Mouse (Mus musculus): ENCODE data around the gene Eepd1. TPM values are rescaled to one million over a fixed set of nuclear protein-coding genes. Genes with fewer than 3 reads are reported as not detected.
"Not testable (repeated sequence)": the region's sequence is repeated elsewhere in the genome, so short reads cannot be mapped to it uniquely, and the experiment has no call there.

Gene Eepd1
- polyA plus RNA-seq (2012; rRNA removed): 7.3 and 8.4 TPM in 2 replicates

- Histone ChIP-seq H3K4me1 (ENCODE audit: control insufficient read depth, insufficient read depth, low read length) (0 out of 2 replicates have a peak, but pooled peaks cover 7% of the 10 kb centered on the region), H3K4me3 (replicated peaks; ENCODE audit: extremely low read depth, low read depth, low read length) (peak within 1 kb of the TSS; percentile 96)
- 1% methylated on average over 66 of the region's 75 CpGs for WGBS
- peak; percentile 98 for DNase-seq
- TF ChIP-seq CTCF (IDR thresholded peaks at IDR 0.05; ENCODE audit: insufficient read depth, low read length) (no peak), POLR2A (IDR thresholded peaks at IDR 0.05; ENCODE audit: borderline replicate concordance, extremely low read depth, low read depth, low read length) (peak; percentile 36; the same call in 1 of the 2 replicates)
These were observed at the start of gene Eepd1 for GRCm38 (mm10) chr9:25481344-25482095. Eepd1 (plus strand) TSS chr9:25481547.

- Histone ChIP-seq H3K4me1 (ENCODE audit: control insufficient read depth, insufficient read depth, low read length) (no peaks in the 10 kb centered on the region), H3K4me3 (replicated peaks; ENCODE audit: extremely low read depth, low read depth, low read length) (no peak overlapping the region)
- DNase-seq: no peak
- 73% methylated on average over 3 of the region's 3 CpGs for WGBS
- TF ChIP-seq CTCF (IDR thresholded peaks at IDR 0.05; ENCODE audit: insufficient read depth, low read length) (no peak), POLR2A (IDR thresholded peaks at IDR 0.05; ENCODE audit: borderline replicate concordance, extremely low read depth, low read depth, low read length) (no peak)
These were observed 42.5 kb upstream of the Eepd1 start for GRCm38 (mm10) chr9:25438836-25439235.

- not testable (repeated sequence) for H3K4me1 ChIP-seq (ENCODE audit: control insufficient read depth, insufficient read depth, low read length); H3K4me3 ChIP-seq (replicated peaks; ENCODE audit: extremely low read depth, low read depth, low read length); DNase-seq
- WGBS: 90% methylated on average over 5 of the region's 5 CpGs
These were observed 41.3 kb upstream of the Eepd1 start for GRCm38 (mm10) chr9:25440046-25440445.

DNA sequence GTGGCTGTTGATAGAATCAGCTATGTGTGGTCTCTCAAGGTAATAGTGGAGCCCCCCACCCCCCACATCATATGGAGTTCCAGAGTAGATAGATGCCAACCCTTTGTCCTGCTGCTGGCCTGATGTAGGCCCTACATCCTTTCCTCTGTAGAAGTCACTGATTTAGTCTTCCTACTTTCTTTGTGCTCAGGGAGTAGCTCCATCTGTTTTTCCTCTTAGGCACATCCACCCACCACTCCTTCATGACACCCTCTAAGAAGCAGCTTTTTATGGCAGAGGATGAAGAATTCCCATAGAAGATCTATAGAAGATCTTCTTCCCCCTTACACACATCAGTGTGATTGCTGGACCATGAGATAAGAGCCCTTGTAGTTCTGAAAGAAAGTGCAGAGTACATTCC, 39.3 kb upstream of the Eepd1 start:
- no peak for DNase-seq
- no peaks in the 10 kb centered on the region for H3K4me1 ChIP-seq (ENCODE audit: control insufficient read depth, insufficient read depth, low read length)
- no peak overlapping the region for H3K4me3 ChIP-seq (replicated peaks; ENCODE audit: extremely low read depth, low read depth, low read length)
- no peak for TF ChIP-seq CTCF (IDR thresholded peaks at IDR 0.05; ENCODE audit: insufficient read depth, low read length)
- TF ChIP-seq POLR2A (IDR thresholded peaks at IDR 0.05; ENCODE audit: borderline replicate concordance, extremely low read depth, low read depth, low read length): no peak

- DNase-seq: no peak
- no peak overlapping the region for H3K4me3 ChIP-seq (replicated peaks; ENCODE audit: extremely low read depth, low read depth, low read length)
- H3K4me1 ChIP-seq (ENCODE audit: control insufficient read depth, insufficient read depth, low read length): no peaks in the 10 kb centered on the region
- TF ChIP-seq POLR2A (IDR thresholded peaks at IDR 0.05; ENCODE audit: borderline replicate concordance, extremely low read depth, low read depth, low read length): no peak
- TF ChIP-seq CTCF (IDR thresholded peaks at IDR 0.05; ENCODE audit: insufficient read depth, low read length): no peak
- WGBS: 66% methylated on average over 3 of the region's 3 CpGs
These were observed 38.3 kb upstream of the Eepd1 start for GRCm38 (mm10) chr9:25443029-25443428.

DNA sequence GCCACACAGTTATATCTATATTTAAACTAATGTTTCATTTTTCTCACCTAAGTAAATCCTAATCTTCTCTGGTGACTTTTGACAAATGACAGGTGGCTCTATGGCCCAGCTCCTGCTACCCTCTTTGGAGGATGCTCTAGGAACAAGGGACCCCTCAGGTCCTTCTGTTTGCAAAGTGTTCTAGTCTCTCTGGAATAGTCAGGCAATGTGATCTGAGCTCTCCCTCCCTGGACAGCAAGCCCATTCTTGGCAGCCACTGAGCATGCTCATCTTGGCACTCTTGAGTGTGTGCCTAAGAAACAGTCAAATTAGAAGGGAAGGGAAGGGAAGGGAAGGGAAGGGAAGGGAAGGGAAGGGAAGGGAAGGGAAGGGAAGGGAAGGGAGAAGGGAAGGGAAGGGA, 37.8 kb upstream of the Eepd1 start:
- no peak for TF ChIP-seq CTCF (IDR thresholded peaks at IDR 0.05; ENCODE audit: insufficient read depth, low read length)
- no peak for TF ChIP-seq POLR2A (IDR thresholded peaks at IDR 0.05; ENCODE audit: borderline replicate concordance, extremely low read depth, low read depth, low read length)

GRCm38 (mm10) chr9:25450394-25450793, 31.0 kb upstream of the Eepd1 start:
- Histone ChIP-seq H3K4me1 (ENCODE audit: control insufficient read depth, insufficient read depth, low read length) (no peaks in the 10 kb centered on the region), H3K4me3 (replicated peaks; ENCODE audit: extremely low read depth, low read depth, low read length) (no peak overlapping the region)
- 51% methylated on average over 4 of the region's 4 CpGs for WGBS
- no peak for TF ChIP-seq CTCF (IDR thresholded peaks at IDR 0.05; ENCODE audit: insufficient read depth, low read length)
- no peak for TF ChIP-seq POLR2A (IDR thresholded peaks at IDR 0.05; ENCODE audit: borderline replicate concordance, extremely low read depth, low read depth, low read length)
- no peak for DNase-seq

More for the DNA sequence above, 37.8 kb upstream of the Eepd1 start:
- DNase-seq: no peak
- Histone ChIP-seq H3K4me3 (replicated peaks; ENCODE audit: extremely low read depth, low read depth, low read length) (no peak overlapping the region), H3K4me1 (ENCODE audit: control insufficient read depth, insufficient read depth, low read length) (no peaks in the 10 kb centered on the region)

DNA sequence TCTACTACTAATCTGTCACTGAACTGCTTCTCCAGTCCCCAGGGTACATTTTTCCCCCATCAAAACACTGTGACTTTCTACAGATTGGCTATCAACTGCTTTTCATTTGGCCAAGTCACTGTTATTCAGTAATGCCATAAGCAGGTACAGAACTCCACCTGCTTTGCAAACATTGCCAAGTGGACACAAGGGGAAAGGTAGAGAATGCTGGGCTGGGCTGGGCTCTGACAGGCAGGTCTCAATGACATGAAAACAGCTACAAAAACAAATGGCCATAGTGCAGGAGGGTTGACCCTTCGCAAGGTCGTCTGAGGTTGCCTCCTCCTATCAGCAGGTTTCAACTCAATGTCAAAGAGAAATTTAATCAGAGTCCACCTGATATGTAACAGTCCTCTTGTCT, 26.3 kb upstream of the Eepd1 start:
- no peak for DNase-seq
- H3K4me1 ChIP-seq (ENCODE audit: control insufficient read depth, insufficient read depth, low read length): no peaks in the 10 kb centered on the region
- 65% methylated on average over 2 of the region's 2 CpGs for WGBS
- H3K4me3 ChIP-seq (replicated peaks; ENCODE audit: extremely low read depth, low read depth, low read length): no peak overlapping the region
- TF ChIP-seq POLR2A (IDR thresholded peaks at IDR 0.05; ENCODE audit: borderline replicate concordance, extremely low read depth, low read depth, low read length): no peak
- TF ChIP-seq CTCF (IDR thresholded peaks at IDR 0.05; ENCODE audit: insufficient read depth, low read length): no peak

GRCm38 (mm10) chr9:25460835-25461555, 20.4 kb upstream of the Eepd1 start:
- Histone ChIP-seq H3K4me3 (replicated peaks; ENCODE audit: extremely low read depth, low read depth, low read length) (no peak overlapping the region), H3K4me1 (ENCODE audit: control insufficient read depth, insufficient read depth, low read length) (no peaks in the 10 kb centered on the region)
- TF ChIP-seq POLR2A (IDR thresholded peaks at IDR 0.05; ENCODE audit: borderline replicate concordance, extremely low read depth, low read depth, low read length) (no peak), CTCF (IDR thresholded peaks at IDR 0.05; ENCODE audit: insufficient read depth, low read length) (no peak)
- WGBS: 63% methylated on average over 10 of the region's 10 CpGs
- DNase-seq: no peak

- 90% methylated on average over 1 of the region's 1 CpGs for WGBS
- no peak for DNase-seq
- H3K4me3 ChIP-seq (replicated peaks; ENCODE audit: extremely low read depth, low read depth, low read length): no peak overlapping the region
- no peak for TF ChIP-seq CTCF (IDR thresholded peaks at IDR 0.05; ENCODE audit: insufficient read depth, low read length)
- no peak for TF ChIP-seq POLR2A (IDR thresholded peaks at IDR 0.05; ENCODE audit: borderline replicate concordance, extremely low read depth, low read depth, low read length)
- no peaks in the 10 kb centered on the region for H3K4me1 ChIP-seq (ENCODE audit: control insufficient read depth, insufficient read depth, low read length)
These were observed 17.0 kb upstream of the Eepd1 start for GRCm38 (mm10) chr9:25464305-25464704.
